Mouse (Mus musculus) 3T3-L1 (cell line): Measurements from ENCODE around the gene Prg3.

Experiments used
- DNase-seq: peaks from one replicate; pipeline ENCODE4 v3.0.0-alpha.2; 2015; ENCODE audit warnings: low read depth, low spot score

The Prg3 gene

DNA sequence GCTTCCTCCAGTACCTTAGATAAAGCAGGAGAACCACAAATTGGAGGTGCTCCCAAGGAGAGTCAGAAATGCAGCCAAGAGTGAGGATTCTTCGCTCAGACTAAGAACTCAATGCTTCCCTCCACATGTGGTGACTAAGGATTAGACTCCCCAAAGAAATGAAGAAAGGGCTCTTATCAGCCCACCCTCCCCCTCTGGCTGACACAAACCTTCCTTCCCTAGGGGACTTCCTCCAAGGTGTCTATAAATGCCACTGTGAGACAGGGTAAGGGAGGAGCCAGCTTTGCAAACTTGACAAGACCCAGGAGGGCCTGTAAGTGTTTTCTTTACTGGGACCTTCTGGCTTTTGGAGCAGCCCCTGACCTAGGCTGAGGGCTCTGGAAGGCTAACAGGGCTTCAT, 7.8 kb upstream of the Prg3 start, which contains the start of gene Prg2:
Prg2 (plus strand) TSS at position 274 of the 400 bp plus-strand sequence.
- DNase-seq = no peak

DNA sequence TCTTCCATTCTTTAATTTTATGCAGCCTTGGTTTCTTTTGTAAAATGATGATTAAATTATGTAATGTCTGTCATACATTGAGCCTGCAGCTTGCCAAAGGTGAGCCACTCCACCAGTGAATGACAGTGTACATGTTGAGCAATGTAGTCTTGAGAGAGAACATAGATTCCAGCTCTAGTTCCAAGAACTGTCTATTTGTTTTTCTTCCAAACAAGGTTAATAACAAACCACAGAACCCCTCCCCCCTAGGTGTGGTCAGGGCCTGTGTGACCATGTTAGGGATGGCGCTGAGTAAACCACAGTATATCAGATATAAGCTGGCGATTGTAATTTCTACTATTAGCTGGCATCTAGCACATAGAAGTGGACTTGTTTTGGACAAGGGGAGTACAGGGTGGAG, 8.4 kb downstream of the Prg3 start:
- DNase-seq = peak; percentile 14

DNA sequence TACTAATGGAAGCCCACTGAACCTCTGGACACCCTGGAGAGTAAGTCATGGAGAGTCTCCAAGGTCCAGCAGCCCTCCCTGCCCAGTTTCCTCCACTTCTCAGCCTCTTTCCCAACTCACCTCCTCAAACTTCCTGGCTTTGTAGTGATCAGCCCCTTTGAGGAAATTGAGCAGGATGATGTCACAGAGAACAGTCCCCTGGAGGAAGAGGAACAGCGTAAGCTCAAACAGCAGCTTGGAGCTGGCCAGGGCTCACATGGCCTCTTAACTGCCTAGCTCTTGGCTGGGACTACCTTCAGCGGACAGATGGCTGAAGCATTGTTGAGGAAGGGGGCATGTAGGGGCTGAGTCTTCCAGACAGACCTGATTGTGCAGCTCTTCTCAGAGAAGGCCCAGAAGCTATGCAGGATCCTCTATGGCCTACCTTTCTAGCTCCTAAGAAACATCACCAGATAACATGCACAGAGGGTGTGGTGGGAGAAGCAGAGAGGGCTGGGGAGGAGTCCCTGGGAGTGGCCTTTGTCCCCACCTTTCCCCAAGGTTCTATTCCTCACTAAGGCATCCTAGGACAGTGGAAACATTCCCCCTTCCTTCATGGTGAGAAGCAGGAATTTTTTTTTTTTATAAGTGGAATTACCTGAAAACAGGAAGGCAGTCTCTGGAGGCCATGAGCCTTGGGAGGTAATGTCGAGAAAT, 11.6 kb downstream of the Prg3 start:
- DNase-seq = no peak

DNA sequence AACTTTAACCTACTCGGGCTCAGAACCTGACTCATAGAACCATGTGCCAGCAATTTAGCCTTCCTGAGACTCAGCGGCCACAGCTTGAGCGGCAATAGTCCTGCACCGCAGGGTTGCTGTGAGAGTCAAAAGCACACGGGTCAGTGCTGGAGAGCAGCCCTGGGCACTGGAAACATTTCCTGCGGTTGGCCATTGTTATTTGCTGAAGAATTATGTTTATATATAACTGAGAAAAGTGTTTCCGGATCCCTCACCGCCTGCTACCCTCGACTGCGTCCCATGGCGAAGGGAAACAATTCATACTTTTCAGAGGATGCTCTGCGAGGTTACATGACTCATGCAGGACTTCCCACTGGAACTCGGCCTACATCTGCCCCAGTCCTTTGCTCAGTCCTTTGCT, 13.5 kb downstream of the Prg3 start:
- peak; percentile 95 for DNase-seq

DNA sequence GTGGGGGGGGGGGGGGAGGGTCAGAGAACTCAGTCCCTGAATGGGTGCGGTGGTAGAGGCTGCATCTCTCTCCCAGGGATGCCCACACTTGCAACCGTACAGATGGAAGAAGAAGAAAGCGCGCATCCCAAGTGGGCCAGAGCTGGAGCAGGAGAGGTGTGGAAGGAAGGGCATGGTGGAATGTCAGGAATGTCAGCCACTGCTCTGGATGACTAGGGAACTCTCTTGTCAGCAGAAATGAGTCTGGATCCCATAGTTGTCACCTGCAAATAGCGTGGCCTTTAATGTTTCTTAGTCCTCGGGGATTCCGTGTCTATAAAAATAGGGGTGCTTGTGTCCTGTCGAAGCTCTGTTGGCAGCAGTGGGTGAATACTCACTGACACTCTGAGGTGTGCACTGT, 14.6 kb downstream of the Prg3 start:
- peak; percentile 53 for DNase-seq

DNA sequence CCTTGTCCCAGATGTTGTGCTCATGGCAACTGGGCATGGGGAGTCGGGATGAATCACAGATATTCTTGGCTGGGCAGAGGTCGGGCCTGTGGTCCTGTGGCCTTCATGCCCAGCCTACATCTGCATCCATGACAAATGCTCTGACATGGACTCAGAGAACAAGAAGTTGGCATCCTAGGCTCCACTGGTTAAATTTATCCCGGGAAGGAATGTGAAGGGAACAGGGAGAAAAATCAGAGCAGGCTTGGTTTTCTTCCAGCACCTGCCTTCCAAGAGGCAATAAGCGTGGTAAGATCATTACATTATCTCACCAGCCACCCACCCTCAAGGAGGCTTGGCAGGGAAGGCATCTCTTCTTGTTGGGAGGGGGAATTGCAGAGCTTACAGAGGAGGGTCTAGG, 16.3 kb downstream of the Prg3 start:
- peak; percentile 50 for DNase-seq

DNA sequence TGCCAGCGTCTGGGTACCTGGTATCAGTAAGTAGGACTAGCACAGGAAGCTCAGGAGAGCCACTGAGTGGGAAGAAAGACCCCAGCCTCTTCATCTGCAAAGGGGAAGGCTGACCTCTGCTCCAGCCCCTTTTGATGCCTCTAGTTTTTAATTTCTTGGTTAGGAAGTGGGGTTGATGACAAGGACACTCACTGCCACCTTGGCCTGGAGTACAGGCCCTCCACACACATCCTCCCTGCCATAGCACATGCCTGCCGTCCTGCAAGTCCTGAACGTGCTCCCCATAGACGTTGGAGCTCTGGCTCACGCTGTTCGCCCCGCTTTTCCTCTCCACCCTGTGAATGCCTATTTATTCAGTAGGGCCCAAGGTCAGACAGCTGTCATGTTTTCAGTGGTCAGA, 18.6 kb downstream of the Prg3 start:
- DNase-seq = no peak

DNA sequence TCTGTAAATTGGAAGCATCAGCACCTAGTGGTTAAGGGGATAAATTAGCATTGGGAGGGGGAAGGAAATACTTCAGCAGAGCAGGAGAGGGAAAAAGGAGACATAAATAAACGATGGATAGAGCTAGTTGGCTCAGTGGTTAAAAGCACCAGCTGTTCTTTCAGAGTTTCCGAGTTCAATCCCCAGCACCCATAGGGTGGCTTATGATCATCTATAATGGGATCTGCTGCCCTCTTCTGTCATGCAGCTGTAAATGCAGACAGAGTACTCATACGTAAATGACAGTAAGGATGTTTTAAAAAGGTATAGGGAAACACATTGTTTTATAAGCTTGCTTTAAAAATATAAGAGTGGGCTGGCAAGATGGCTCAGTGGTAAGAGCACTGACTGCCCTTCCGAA, 19.7 kb downstream of the Prg3 start:
- DNase-seq = peak; percentile 76

DNA sequence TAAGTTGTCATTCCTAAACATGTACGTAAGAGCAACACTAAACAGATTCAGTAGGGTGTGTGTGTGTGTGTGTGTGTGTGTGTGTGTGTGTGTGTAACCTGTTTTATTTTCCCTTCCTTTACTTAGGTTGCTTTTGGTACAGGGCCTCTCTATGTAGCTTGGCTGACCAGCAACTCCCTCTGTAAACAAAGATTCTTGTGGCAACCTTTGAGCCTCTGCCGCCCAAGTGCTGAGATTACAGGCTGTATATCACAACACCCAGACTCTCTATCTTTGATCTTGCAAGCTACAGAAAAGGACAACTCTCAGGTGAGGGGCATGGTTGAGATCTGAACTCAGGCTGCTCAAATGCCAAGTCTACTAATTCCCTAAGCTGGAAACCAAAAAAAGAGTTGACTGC, 21.2 kb downstream of the Prg3 start:
- DNase-seq = no peak

DNA sequence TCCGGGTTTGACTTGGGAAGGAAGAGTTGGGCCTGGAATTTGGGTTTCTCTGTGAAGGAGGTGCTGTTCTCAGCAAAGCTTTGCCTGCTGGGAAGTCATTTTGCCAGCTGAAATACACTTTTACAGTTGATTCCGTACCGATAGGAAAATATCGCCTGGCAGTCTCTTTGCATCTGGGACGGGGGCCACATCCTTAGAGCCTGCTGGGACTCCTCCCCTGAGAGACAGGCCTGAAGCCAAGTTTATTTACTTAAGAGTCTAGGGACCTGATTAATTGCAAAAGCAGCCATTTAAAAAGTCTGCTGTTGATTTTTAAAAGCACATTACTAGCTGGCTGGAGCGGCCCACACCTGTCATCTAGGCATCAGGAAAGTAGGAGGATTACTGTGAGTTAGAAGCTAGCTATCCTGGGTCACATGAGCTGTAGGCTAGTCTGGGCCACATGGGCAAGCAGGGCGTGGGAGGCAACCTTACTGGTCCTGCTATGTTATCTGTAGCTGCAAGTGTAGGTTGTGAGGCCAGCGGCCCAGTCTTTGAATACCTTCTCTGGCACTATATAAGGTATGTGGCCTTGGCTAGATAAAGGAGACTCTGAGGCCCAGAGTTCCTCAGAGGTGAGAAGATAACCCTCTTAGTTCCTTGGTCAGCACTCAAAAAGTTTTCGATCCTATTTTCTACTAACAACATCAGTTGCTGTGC, 24.0 kb downstream of the Prg3 start:
- DNase-seq = no peak

DNA sequence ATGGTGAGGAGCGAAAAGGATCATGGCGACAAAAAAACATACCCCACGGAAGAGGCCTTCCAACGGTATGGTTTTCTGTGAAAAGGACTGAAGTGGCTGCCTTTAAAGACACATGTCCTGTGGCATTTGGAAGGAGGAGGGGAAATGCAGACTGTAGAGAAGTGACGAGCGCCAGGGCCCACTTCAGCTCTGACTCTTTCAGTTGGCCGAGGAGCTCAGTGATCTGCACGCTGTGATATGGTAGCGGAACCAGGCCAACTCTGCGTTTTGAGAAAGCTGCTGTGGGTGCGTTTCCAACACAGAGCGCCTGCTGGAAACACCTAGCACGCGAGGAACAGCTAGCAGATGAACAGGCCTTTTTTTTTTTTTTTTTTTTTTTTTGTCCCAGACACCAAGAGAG, 24.7 kb downstream of the Prg3 start:
- no peak for DNase-seq

DNA sequence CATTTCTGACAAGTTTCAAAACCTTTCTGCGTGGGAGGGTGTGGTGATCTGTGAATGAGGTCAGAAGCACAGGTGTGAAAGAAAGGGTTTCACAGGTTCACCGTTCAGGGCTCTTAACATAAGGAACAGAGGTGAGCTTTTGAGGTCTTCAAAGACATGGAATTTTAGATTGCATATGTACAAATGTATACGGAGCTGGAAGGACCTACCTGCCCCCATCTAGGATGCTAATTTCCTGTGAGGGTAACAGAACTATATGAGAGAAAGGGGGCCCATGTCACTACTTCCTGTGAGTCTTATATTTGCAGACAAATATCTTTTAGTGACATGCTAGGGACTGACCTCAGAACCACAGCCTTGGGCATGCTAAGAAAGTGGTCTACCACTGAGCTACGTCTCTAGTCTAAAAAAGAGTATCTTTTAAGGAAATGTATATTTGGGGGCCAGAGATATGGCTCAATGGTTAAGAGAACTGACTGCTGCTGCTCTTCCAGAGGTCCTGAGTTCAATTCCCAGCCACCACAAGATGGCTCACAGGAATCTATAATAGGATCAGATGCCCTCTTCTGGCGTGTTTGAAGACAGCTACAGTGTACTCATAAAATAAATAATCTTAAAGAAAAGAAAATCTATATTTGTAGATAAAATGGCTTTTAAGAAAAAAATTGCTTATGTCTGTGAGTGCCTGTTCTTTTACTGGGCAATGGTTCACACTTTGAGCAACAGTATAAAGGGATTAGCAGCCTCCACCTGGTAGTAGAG, 26.0 kb downstream of the Prg3 start:
- no peak for DNase-seq

DNA sequence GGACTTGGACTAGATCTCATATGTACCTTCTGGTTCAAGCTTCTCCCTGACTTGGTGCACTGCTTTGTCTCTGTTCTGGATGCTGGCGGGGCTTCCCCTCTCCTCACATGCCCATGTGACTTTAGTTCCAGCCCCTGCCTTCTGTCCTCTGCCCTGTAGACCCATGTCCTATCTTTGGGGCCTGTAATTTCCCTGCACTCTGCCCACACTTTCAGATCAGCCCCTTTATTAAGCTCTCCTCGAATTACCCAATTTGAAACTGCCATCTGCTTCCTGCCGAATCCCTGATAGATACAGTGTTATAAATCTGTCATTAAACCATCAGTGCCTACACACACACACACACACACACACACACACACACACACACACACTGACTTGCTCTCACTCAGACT, 26.6 kb downstream of the Prg3 start:
- DNase-seq = no peak

DNA sequence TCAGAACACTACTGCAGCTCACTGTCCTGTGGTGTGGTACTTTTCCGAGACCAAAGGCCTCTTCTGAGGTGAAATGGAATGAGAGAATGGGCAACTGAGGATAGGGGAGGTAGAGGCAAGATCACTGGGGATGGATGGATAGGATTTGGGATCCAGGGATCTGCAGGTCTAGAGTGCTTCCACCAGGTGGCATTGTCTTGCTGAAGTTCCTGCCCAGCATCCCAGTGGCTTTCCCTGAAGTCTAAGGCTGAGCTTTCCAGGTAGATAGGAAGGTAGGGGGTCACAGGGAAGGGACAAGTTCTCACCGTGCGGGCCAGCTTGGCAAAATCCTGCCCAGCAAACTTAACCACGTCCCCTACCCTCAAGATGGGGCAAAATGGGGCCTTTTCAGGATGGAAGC, 34.0 kb downstream of the Prg3 start:
- peak; percentile 73 for DNase-seq

DNA sequence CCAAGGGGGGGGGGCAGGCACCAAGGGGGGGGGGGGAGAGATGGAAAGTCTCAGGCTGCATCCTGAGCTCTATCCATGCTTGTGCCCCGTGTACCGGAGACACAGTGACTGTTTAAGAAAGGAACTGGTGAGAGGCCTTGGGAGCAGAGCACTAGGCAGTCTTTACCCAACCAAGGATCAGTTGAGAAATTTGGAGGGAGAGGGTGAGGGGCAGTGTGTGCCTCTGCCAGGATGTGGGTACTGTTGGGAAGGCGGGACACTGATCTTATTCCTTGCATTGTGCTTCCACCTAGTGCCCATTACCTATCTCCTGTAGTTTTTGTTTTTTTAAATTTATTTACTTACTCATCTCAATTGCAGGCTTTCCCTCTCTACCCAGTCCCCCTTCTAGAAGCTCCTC, 38.2 kb downstream of the Prg3 start:
- no peak for DNase-seq

DNA sequence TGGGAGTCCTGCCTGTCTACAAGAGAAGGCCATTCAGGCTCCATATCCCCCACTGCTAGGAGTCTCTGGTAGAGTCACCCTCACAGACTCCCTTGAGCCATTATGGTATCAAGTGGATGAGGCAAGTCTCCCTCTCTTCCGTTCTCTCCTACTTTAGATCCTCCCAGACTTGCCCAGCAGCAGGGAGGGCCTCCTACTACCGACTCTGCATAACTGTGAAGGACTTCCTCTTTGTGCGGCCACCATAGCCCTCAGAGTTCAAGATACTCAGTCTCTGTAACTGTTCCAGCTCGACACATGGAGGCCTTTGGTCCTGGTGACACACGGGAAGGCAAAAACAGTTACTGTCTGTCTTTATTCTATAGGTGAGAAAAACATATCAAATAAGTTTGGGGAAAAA, 39.3 kb downstream of the Prg3 start:
- no peak for DNase-seq

DNA sequence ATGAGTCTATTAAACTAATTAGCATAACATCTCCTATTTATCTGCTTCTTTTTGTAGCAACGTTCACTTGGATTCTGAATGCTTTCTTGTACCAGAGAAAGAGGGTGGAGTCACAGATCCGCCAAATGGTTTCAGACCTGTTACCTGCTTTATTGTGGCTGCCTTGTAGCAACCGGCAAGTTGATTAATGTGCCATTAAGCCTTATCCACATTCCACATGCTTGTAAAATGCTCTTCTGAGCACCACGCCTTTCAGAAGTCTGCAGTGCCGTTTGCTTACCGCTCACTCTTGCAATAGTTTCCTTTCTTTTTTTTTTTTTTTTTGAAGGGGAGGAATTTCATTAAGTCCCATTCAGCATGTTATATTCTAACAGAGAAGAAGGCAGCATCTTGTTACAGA, 41.9 kb downstream of the Prg3 start:
- no peak for DNase-seq

DNA sequence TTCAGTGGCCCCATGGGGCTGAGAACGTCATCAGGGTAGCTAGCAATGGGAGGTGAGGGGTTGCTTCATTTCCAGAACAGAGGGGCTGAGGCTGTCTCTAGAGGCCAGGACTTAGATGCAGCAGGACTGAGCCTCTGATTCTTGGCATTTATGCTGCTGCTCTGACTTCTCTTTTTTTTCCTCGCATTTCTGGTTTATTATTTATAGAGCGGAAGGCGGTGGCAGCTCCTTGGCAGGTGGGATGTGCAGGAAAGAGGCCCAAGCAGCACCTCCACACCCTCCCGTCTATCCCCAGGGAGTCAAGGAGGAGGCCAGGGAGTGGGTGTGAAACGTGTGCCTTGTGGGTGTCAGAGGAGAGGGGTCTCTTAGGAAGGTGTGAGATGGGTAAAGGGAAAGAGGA, 43.0 kb downstream of the Prg3 start:
- no peak for DNase-seq

DNA sequence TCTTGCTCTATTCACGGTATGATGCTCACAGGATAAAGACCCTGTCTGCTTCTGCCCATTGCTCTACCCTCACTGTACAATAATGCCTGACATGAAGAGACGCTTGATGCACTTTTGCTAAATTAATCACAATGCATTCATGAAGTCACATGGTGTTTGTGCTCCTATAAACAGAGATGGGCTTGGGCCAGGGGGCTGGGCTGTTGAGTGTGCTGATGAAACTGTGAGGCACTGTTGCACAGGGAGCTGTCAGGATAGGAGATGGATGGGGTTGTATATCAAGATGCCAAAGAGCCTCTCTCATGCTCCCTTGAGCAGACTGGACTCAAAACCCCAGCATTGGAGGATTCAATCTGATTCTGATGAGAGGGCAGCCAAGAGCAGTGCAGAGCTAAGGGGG, 45.1 kb downstream of the Prg3 start:
- DNase-seq = peak; percentile 73

DNA sequence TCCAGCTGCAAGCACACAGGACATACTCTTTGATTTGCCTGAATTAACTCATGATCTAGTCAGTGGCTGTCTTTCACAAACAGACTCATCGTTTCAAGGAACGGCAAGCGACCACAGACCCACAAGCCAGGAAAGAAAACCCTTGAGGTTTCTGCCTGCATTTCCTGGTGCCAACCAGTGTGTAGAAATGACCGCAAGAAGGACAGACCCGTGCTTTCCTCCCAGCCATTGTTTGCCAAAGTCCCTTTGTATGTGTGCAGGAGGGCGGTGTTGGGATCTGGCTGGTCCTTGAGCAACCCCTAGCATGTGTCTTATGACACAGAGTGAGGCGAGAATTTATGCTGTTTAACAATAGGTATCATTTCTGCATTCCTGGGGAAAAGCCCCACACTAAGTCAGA, 46.2 kb downstream of the Prg3 start:
- no peak for DNase-seq

DNA sequence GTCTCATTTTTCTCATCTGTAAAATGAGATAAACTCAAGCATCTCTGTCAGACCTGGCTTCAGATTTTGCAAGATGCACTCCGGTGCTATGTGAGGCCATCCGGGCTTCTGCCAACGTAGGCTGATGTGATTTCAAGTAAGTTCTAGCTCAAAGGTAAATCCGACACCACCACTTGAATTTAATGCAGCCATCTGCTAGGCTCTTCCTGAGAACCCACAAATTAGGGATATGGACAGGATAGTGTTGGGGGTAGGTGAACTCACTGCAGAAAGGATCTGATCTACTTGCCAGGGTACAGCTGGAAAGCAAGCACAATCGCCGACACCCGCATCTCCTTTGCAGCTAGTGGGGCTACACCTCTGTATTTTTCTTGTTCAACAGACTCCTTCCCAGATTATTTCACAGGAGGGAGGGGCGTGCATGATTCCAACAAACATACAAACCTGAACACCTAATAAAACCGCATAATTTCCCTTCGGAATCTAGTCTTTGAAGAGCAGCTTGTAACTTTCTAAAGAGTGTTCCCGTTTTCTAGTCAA, 48.6 kb downstream of the Prg3 start:
- DNase-seq = no peak
